Mouse (Mus musculus): ENCODE measurements around the gene Bcl2.

DNA sequence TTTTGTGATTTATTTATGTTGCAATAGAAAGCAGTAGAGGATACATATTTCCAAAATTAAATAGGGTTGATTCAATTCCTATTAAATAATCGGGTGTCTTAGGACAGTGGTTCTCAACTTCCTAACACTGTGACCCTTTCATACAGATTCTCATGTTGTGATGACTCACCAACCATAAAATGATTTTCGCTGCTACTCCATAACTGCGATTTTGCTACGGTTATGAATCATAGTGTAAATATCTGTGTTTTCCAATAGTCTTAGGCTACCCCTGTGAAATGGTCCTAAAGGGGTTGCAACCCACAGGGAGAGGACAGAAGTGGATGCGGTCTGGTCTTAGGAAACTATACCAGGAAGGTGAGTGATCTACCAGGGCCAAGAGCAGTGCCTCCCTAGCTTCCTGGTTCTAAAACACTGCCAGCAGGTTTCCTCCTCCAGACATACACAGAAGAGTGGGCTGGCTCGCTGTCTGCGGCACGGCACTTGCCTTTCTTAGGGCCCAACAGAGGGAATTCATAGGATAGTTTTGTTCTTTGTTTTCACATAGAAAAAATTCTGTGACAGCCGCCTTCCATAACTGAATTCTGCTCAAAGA lies 13.5 kb downstream of the Bcl2 start:
- TF ChIP-seq POLR2A (IDR thresholded peaks at IDR 0.05; ENCODE audit: extremely low read depth, insufficient read depth, low read length) (no peak), CTCF (IDR thresholded peaks at IDR 0.05; ENCODE audit: extremely low read depth, insufficient read depth, low read length) (no peak)
